Mouse (Mus musculus): ENCODE data around the gene Itga1.

GRCm38 (mm10) chr13:115106183-115106582, 4.4 kb upstream of the Itga1 start:
- no peak for TF ChIP-seq POLR2A (IDR thresholded peaks at IDR 0.05; ENCODE audit: extremely low read depth, insufficient read depth, low read length)
- TF ChIP-seq CTCF (IDR thresholded peaks at IDR 0.05; ENCODE audit: extremely low read depth, insufficient read depth, low read length): no peak

Measured in cortical plate, adult 2 months (tissue).